Mouse (Mus musculus) forebrain, embryonic 10.5 days (tissue): ENCODE measurements around the gene Map6. TPM values are rescaled to one million over a fixed set of nuclear protein-coding genes. Genes with fewer than 3 reads are reported as not detected.

Source experiments
- DNase-seq: peaks from one replicate; pipeline ENCODE4 v3.0.0-alpha.2; 2017; ENCODE audit warnings: low spot score; ENCODE audit errors: extremely low spot score
- H3K27ac ChIP-seq: fragments of 300-500 bp; sonication (generic); 2 replicates; pipeline ENCODE4 v1.5.1; 2016; ENCODE audit warnings: mild to moderate bottlenecking
- H3K27me3 ChIP-seq: fragments of 300-500 bp; sonication (generic); 2 replicates; pipeline ENCODE4 v1.6.1; 2016; ENCODE audit warnings: mild to moderate bottlenecking; ENCODE audit not compliant: poor library complexity, severe bottlenecking
- H3K36me3 ChIP-seq: fragments of 300-500 bp; sonication (generic); replicated peaks from 2 replicates; pipeline ENCODE4 v1.6.1; 2016; ENCODE audit warnings: mild to moderate bottlenecking, moderate library complexity
- H3K4me1 ChIP-seq: fragments of 300-500 bp; sonication (generic); 2 replicates; pipeline ENCODE4 v1.6.1; 2016
- H3K4me3 ChIP-seq: fragments of 300-500 bp; sonication (generic); 2 replicates; pipeline ENCODE4 v1.5.1; 2016; ENCODE audit warnings: mild to moderate bottlenecking, moderate library complexity
- H3K9me3 ChIP-seq: fragments of 300-500 bp; sonication (generic); 2 replicates; pipeline ENCODE4 v1.6.1; 2016; ENCODE audit warnings: mild to moderate bottlenecking, moderate library complexity
- WGBS: fragments of 180-500 bp; shearing (Covaris S2); methylation state at CpG from one replicate; pipeline ENCODE4 v1.1.7; 2016; 5-methylcytosine and 5-hydroxymethylcytosine counted together
- polyA plus RNA-seq: library from polyadenylated mRNA; unstranded; fragments of >200 nt; fragmentation: Nextera tagmentation; extraction: Ambion mirVana; gene quantifications from 2 replicates; pipeline ENCODE4 v1.2.1, GENCODE M21; 2016

The Map6 gene
- polyA plus RNA-seq, 1 experiment from 2014 or later = 18.0 TPM

- peaks cover 56% of the 10 kb centered on the region for H3K4me1 ChIP-seq
- peak overlapping the region; percentile 79 for H3K4me3 ChIP-seq
- H3K27me3 ChIP-seq = peaks cover 85% of the 10 kb centered on the region
- peak; percentile 28 for DNase-seq
- peaks cover 2% of the 10 kb centered on the region; the same call in 1 of the 2 replicates for H3K36me3 ChIP-seq
- no peaks in the 10 kb centered on the region for H3K9me3 ChIP-seq
- peak overlapping the region; percentile 87 for H3K27ac ChIP-seq
- WGBS = 8% methylated on average over 42 of the region's 42 CpGs
Measured at GRCm38 (mm10) chr7:99268951-99269945, 2.0 kb downstream of the Map6 start.

DNA sequence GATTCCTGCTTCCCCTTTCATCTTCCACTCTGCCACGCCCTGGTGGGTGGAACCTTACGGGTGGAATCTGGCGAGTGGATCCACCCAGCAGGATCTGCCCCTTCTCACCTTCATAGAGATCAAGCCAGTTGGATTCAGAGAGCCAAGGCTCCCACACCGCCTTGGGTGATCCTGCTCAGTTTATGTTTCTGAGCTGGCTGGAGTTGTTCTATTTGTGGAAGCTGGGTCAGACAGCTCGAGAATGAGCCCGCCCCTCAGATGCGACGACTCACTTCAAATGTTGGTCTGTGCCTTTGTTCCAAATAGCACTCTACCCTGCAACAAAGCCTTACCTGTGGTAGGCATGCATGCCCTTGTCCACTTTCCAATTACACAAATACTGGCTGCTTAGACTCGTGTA is 4.4 kb downstream of the Map6 start:
- 78% methylated on average over 9 of the region's 9 CpGs for WGBS
- Histone ChIP-seq H3K4me3 (no peak overlapping the region; the same call in 1 of the 2 replicates), H3K36me3 (peaks cover 2% of the 10 kb centered on the region; the same call in 1 of the 2 replicates), H3K4me1 (peaks cover 51% of the 10 kb centered on the region), H3K27me3 (peaks cover 68% of the 10 kb centered on the region), H3K27ac (no peak overlapping the region), H3K9me3 (no peaks in the 10 kb centered on the region)
- no peak for DNase-seq

GRCm38 (mm10) chr7:99275131-99275530 is 7.9 kb downstream of the Map6 start:
- 86% methylated on average over 6 of the region's 6 CpGs for WGBS
- no peaks in the 10 kb centered on the region for H3K9me3 ChIP-seq
- H3K4me1 ChIP-seq = peaks cover 29% of the 10 kb centered on the region
- no peak for DNase-seq
- peaks cover 2% of the 10 kb centered on the region; the same call in 1 of the 2 replicates for H3K36me3 ChIP-seq
- no peak overlapping the region for H3K27ac ChIP-seq
- no peak overlapping the region for H3K4me3 ChIP-seq
- H3K27me3 ChIP-seq = peaks cover 50% of the 10 kb centered on the region

DNA sequence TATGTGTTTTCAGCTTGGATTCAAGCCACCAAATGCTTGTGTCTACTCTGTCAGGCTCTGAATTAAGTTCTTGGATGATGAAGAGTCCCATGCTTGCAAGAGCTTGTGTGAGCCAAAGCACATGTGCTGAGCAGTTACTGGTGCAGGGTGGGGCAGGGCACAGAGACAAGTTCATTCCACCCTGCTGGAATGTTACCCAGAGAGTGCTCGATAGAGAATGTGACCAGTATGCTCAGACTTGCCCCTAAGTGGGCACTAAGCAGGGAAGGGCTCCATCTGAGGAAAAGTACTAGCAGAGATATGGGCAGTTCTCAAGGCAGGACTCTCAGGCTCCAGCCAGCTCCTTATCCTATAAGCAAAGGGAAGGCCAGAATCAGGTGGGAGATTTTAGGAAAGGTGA is 9.4 kb downstream of the Map6 start:
- Histone ChIP-seq H3K27me3 (peaks cover 34% of the 10 kb centered on the region), H3K27ac (no peak overlapping the region), H3K36me3 (no peaks in the 10 kb centered on the region; the same call in 1 of the 2 replicates), H3K4me1 (peaks cover 21% of the 10 kb centered on the region), H3K9me3 (no peaks in the 10 kb centered on the region), H3K4me3 (no peak overlapping the region)
- DNase-seq = no peak
- WGBS = 72% methylated on average over 1 of the region's 1 CpGs

DNA sequence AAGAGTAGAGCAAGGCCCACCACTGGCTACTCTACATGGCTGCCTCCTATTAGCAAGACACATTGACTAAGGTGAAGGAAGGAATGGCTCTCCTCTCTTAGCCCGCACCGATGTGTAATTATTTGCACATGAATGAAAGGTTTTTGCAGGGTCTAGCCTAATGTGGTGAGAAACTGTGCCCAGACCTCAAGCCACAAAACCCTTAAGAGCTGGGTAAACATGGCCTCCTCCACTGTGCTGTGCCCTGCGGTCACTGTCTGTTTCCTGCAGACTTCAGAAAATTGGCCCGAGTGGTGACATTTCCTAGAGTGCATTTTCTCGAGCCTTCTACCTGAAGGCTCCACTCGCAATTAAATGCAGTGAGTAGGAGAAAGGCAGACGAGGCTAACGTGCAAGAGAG is 11.1 kb downstream of the Map6 start:
- H3K27me3 ChIP-seq = peaks cover 26% of the 10 kb centered on the region
- peaks cover 19% of the 10 kb centered on the region for H3K4me1 ChIP-seq
- no peak for DNase-seq
- 92% methylated on average over 8 of the region's 8 CpGs for WGBS
- H3K36me3 ChIP-seq = no peaks in the 10 kb centered on the region; the same call in 1 of the 2 replicates
- no peak overlapping the region for H3K27ac ChIP-seq
- H3K9me3 ChIP-seq = no peaks in the 10 kb centered on the region
- H3K4me3 ChIP-seq = no peak overlapping the region

DNA sequence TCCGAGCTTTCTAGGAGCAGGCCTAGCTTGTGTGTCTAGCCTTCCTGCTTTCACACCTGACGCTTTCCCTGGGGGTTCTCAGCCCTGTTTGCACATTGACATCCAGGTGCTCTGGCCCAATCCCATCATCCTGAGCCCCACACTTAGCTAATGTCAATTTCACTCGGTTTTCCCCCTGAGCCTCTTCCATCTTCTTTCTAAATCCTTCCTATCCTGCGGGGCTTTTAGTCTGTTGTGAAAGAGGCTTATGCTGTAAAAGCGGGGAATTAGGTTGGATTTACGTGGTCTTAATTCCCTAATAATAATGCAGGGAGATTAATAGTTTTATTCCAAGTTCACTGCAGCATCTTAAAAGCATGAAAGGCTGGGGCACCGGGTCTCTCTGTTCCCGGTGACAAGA is 12.3 kb downstream of the Map6 start:
- no peaks in the 10 kb centered on the region for H3K9me3 ChIP-seq
- H3K27ac ChIP-seq = no peak overlapping the region
- H3K36me3 ChIP-seq = no peaks in the 10 kb centered on the region; the same call in 1 of the 2 replicates
- H3K27me3 ChIP-seq = peaks cover 19% of the 10 kb centered on the region; the same call in 1 of the 2 replicates
- H3K4me1 ChIP-seq = peaks cover 19% of the 10 kb centered on the region
- H3K4me3 ChIP-seq = no peak overlapping the region
- DNase-seq = no peak
- WGBS = 47% methylated on average over 8 of the region's 8 CpGs

DNA sequence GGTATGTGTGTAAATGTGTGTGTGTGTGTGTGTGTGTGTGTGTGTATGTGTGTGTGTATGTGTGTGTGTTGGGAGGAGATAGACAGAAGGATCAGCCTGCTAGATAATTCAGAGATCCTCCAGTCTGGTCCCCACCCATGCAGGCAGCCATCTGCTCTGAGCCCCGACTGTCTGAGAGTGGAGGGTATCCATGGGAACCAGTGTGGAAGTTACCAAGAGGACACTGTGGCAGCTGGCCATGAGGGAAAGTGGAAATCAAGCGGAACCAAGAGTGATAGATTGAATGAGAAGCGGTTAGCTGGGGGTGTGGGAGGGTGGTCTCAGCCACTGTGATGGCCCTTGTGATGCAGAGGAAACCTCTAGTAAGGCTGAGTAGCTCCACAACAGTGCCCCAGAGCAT is 20.0 kb downstream of the Map6 start:
- no peak for DNase-seq
- Histone ChIP-seq H3K36me3 (peaks cover 5% of the 10 kb centered on the region), H3K4me1 (peaks cover 11% of the 10 kb centered on the region), H3K4me3 (no peak overlapping the region), H3K27ac (no peak overlapping the region; the same call in 1 of the 2 replicates), H3K9me3 (peaks cover 3% of the 10 kb centered on the region; the same call in 1 of the 2 replicates), H3K27me3 (no peaks in the 10 kb centered on the region)
- 69% methylated on average over 3 of the region's 3 CpGs for WGBS

DNA sequence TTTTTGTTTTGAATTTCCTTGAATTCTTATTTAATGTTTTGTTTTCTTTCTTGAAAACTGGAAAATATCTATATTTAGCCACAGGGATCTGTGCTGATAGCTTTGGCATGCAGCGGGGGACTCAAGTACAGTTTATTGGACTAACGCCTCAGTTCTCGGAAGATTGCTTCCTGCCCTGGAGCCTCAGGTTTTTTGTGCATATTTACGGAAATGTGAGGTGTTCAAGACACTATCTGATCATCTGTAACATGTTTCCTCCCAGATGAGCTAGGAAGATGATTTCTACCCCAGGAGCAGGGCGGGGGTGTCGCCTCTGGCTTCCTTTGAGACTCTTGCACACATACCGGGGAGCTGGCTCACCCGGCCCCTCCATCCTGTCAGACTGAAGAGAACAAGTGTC is 22.8 kb downstream of the Map6 start:
- H3K4me3 ChIP-seq = no peak overlapping the region
- no peak for DNase-seq
- no peaks in the 10 kb centered on the region for H3K27me3 ChIP-seq
- peaks cover 20% of the 10 kb centered on the region for H3K36me3 ChIP-seq
- H3K9me3 ChIP-seq = peaks cover 12% of the 10 kb centered on the region; the same call in 1 of the 2 replicates
- peaks cover 15% of the 10 kb centered on the region for H3K4me1 ChIP-seq
- 86% methylated on average over 8 of the region's 8 CpGs for WGBS
- H3K27ac ChIP-seq = no peak overlapping the region

GRCm38 (mm10) chr7:99290925-99291324 is 23.7 kb downstream of the Map6 start:
- Histone ChIP-seq H3K27ac (no peak overlapping the region), H3K36me3 (peaks cover 15% of the 10 kb centered on the region)
- 73% methylated on average over 6 of the region's 6 CpGs for WGBS

DNA sequence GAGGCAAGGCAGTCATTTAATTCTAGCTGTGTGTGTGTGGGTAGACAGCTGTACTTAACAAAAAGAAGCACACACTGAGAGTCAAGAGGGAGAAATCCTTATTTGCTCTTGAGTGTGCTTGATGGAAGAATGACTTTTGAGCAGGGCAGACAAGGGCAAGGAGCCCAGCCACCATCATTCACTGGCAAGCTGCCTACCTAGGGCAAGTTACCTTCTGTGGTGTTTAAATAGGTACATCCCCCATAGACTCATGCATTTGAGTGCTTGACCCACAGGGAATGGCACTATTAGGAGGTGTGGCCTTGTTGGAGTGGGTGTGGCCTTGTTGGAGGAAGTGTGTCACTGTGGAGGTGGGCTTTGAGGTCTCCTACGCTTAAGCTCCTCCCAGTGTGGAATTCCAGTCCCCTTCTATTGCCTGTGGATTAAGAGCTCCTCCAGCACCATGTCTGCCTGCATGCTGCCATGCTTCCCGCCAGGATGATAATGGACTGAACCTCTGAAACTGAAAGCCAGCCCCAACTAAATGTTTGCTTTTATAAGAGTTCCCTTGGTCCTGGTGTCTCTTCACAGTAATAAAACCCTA is 27.0 kb downstream of the Map6 start:
- WGBS = 78% methylated on average over 2 of the region's 2 CpGs
- Histone ChIP-seq H3K4me1 (peaks cover 14% of the 10 kb centered on the region), H3K4me3 (no peak overlapping the region), H3K9me3 (peaks cover 9% of the 10 kb centered on the region; the same call in 1 of the 2 replicates), H3K27me3 (no peaks in the 10 kb centered on the region), H3K27ac (no peak overlapping the region), H3K36me3 (peaks cover 14% of the 10 kb centered on the region)
- no peak for DNase-seq

More at GRCm38 (mm10) chr7:99290925-99291324, 23.7 kb downstream of the Map6 start:
- Histone ChIP-seq H3K4me3 (no peak overlapping the region), H3K4me1 (peaks cover 21% of the 10 kb centered on the region), H3K27me3 (no peaks in the 10 kb centered on the region), H3K9me3 (peaks cover 9% of the 10 kb centered on the region; the same call in 1 of the 2 replicates)
- DNase-seq = no peak

DNA sequence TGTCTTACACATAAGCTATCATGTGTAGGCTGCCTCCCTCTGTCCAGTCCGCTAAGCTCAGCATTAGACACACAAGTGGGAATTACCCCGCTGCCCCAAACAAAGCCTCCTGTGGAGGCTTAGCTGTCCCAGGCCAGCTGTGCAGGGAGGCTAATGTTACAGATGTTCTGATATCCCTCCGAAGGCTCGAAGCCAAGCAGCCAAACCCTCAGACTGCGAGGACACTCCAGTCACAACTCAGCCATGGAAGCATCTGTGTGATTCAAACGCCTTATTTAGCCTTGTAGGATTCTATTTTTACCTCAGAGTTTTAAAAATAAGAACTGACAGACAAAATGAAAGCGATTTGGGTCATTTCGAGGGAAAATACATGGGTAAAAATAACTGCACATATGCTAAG is 27.9 kb downstream of the Map6 start:
- peaks cover 14% of the 10 kb centered on the region for H3K4me1 ChIP-seq
- DNase-seq = no peak
- no peak overlapping the region for H3K27ac ChIP-seq
- no peaks in the 10 kb centered on the region for H3K27me3 ChIP-seq
- H3K36me3 ChIP-seq = peaks cover 14% of the 10 kb centered on the region
- H3K4me3 ChIP-seq = no peak overlapping the region
- H3K9me3 ChIP-seq = peaks cover 9% of the 10 kb centered on the region; the same call in 1 of the 2 replicates
- 71% methylated on average over 8 of the region's 8 CpGs for WGBS

DNA sequence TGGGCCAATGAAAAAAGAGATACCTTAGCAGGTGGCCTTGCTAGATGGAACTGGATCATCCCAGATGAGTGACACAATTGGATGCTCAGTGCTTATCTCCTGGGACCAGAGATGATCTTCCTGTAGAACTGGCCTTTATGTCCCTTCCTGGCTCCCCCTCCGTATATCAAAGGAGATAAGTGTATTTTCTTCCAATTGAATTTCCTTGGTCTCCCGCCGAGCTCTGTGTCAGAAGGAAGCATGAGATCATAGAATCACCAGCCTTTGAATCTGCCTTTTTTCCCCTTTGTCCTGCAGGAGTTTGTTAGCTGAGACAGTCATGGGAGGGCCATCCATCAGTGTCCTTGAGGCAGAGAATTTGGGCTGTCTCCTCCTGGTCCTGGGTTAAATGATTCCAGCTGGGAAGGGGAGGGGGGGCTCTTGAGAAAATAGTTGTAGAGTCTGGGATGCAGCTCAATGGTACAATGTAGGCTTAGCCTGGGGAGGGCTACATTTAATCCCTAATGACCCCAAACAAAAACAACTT is 33.5 kb downstream of the Map6 start:
- 54% methylated on average over 3 of the region's 3 CpGs for WGBS
- no peaks in the 10 kb centered on the region for H3K9me3 ChIP-seq
- peaks cover 4% of the 10 kb centered on the region; the same call in 1 of the 2 replicates for H3K27me3 ChIP-seq
- H3K27ac ChIP-seq = no peak overlapping the region
- H3K4me1 ChIP-seq = peaks cover 49% of the 10 kb centered on the region
- H3K4me3 ChIP-seq = no peak overlapping the region
- DNase-seq = no peak
- H3K36me3 ChIP-seq = no peaks in the 10 kb centered on the region
